Mouse (Mus musculus) cortical plate, adult 2 months (tissue): ENCODE measurements around the gene Serpina3f.

Experiments used
- CTCF ChIP-seq: fragments of 200-500 bp; IDR thresholded peaks from 2 replicates; pipeline ENCODE4 v1.5.1; 2011; ENCODE audit warnings: mild to moderate bottlenecking, control low read depth, low read length; ENCODE audit not compliant: insufficient read depth; ENCODE audit errors: extremely low read depth
- POLR2A ChIP-seq: fragments of 200-500 bp; IDR thresholded peaks from 2 replicates; pipeline ENCODE4 v1.6.1; 2011; ENCODE audit warnings: mild to moderate bottlenecking, low read length, control low read depth; ENCODE audit not compliant: insufficient read depth; ENCODE audit errors: extremely low read depth

- TF ChIP-seq CTCF (no peak), POLR2A (no peak)
These were observed 29.0 kb downstream of the Serpina3f start for GRCm38 (mm10) chr12:104243307-104243706.
